Mouse (Mus musculus): ENCODE results near the gene Nbdy. TPM values are rescaled to one million over a fixed set of nuclear protein-coding genes. Genes with fewer than 3 reads are reported as not detected.

Gene Nbdy
- polyA plus RNA-seq, 1 experiment from 2014 or later, result 167 TPM

DNA sequence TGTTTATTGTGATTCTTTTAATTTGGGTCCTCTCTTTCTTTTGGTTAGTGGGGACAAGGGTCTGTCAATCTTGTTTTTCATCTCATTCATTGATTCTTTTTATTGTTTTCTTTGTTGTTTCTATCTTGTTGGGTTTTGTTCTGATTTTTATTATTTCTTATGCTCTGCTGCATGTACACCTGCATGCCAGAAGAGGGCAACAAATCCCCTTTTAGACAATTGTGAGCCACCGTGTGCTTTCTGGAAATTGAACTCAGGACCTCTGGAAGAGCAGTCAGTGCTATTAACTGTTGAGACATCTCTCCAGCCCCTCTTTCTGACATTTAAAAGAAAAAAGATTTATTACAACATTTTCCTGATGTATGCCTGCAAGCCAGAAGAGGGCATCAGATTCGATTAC is 25.8 kb downstream of the Nbdy start:
- WGBS, result 55% methylated on average over 2 of the region's 2 CpGs
- ATAC-seq, result no peak
- no peaks in the 10 kb centered on the region for H3K9me3 ChIP-seq (ENCODE audit: control insufficient read depth, low read length)
- no peaks in the 10 kb centered on the region for H3K4me1 ChIP-seq (ENCODE audit: control insufficient read depth, insufficient read depth, low read depth, low read length)
- no peak overlapping the region for H3K4me2 ChIP-seq (ENCODE audit: low read length)
- H3K9ac ChIP-seq (ENCODE audit: low read depth, low read length), result no peak overlapping the region
- no peaks in the 10 kb centered on the region for H3K36me3 ChIP-seq (ENCODE audit: control insufficient read depth, insufficient read depth, low read length)
- no peak overlapping the region for H3K27ac ChIP-seq (ENCODE audit: low read depth, low read length)
- H3K27me3 ChIP-seq (replicated peaks; ENCODE audit: control insufficient read depth, insufficient read depth, low read length), result no peaks in the 10 kb centered on the region
- no peak overlapping the region for H3K4me3 ChIP-seq (ENCODE audit: low read length)

Other genes with a start within 250 kb of the Nbdy start
- gene Ubqln2, start 225.4 kb upstream of the Nbdy start, polyA plus RNA-seq (2015; fragmentation: Nextera tagmentation; extraction: Ambion mirVana), result 37.7 and 42.9 TPM in 2 replicates
- gene Cypt3, start 165.0 kb upstream of the Nbdy start, polyA plus RNA-seq (2015; fragmentation: Nextera tagmentation; extraction: Ambion mirVana), result not detected in 2 replicates
- gene Kctd12b, start 27.2 kb upstream of the Nbdy start, polyA plus RNA-seq (2015; fragmentation: Nextera tagmentation; extraction: Ambion mirVana), result 3.4 and 4.2 TPM in 2 replicates
- 26.9 and 33.6 TPM in 2 replicates for gene Spin2c, start 108.6 kb downstream of the Nbdy start, polyA plus RNA-seq (2015; fragmentation: Nextera tagmentation; extraction: Ambion mirVana)